Mouse (Mus musculus) myocyte (in vitro differentiated cells): ENCODE data around the gene Tas2r102. TPM values are rescaled to one million over a fixed set of nuclear protein-coding genes. Genes with fewer than 3 reads are reported as not detected.

ENCODE experiments used
- H3K27me3 ChIP-seq: one replicate; pipeline ENCODE4 v1.6.1; 2011; ENCODE audit not compliant: control insufficient read depth, insufficient read depth, insufficient read length
- H3K36me3 ChIP-seq: one replicate; pipeline ENCODE4 v1.6.1; 2011; ENCODE audit not compliant: control insufficient read depth, insufficient read depth
- H3K4me2 ChIP-seq: one replicate; pipeline ENCODE4 v1.6.1; 2011; ENCODE audit warnings: low read depth, control low read depth
- H3K4me3 ChIP-seq: one replicate; pipeline ENCODE4 v1.5.1; 2011; ENCODE audit warnings: mild to moderate bottlenecking, control low read depth, moderate library complexity
- H3K79me2 ChIP-seq: one replicate; pipeline ENCODE4 v1.6.1; 2011; ENCODE audit not compliant: control insufficient read depth, insufficient read depth
- H3ac ChIP-seq: one replicate; pipeline ENCODE4 v1.6.1; 2011; ENCODE audit not compliant: control insufficient read depth, insufficient read length
- CEBPB ChIP-seq: IDR thresholded peaks from 2 replicates; pipeline ENCODE4 v1.6.1; 2011; ENCODE audit warnings: mild to moderate bottlenecking, moderate library complexity; ENCODE audit not compliant: poor library complexity, insufficient read depth, severe bottlenecking
- E2F4 ChIP-seq: IDR thresholded peaks from one replicate; pipeline ENCODE4 v1.6.1; 2011; ENCODE audit warnings: mild to moderate bottlenecking, control low read depth, moderate library complexity; ENCODE audit not compliant: insufficient read depth
- MAX ChIP-seq: IDR thresholded peaks from one replicate; pipeline ENCODE4 v1.6.1; 2011; ENCODE audit warnings: low read depth, mild to moderate bottlenecking, control low read depth
- MYOD1 ChIP-seq, 3 experiments: IDR thresholded peaks; one replicate each; pipeline ENCODE4 v1.6.1; 2011; ENCODE audit warnings: control low read depth in 2 of 3, low read depth in 2 of 3, mild to moderate bottlenecking in 2 of 3, moderate library complexity in 1 of 3; ENCODE audit not compliant: insufficient read length in 2 of 3, control insufficient read depth in 1 of 3
- MYOG ChIP-seq, 3 experiments: IDR thresholded peaks; one replicate each; pipeline ENCODE4 v1.6.1; 2011; ENCODE audit warnings: control low read depth in 2 of 3, low read depth in 2 of 3, mild to moderate bottlenecking in 2 of 3; ENCODE audit not compliant: insufficient read length in 2 of 3, control insufficient read depth in 1 of 3, insufficient read depth in 1 of 3
- POLR2A ChIP-seq: IDR thresholded peaks from one replicate; pipeline ENCODE4 v1.6.1; 2011; ENCODE audit warnings: low read depth, mild to moderate bottlenecking, control low read depth, moderate library complexity; ENCODE audit not compliant: insufficient read length
- POLR2AphosphoS2 ChIP-seq: IDR thresholded peaks from one replicate; pipeline ENCODE4 v1.6.1; 2011; ENCODE audit warnings: low read depth, control low read depth; ENCODE audit not compliant: insufficient read length
- REST ChIP-seq: IDR thresholded peaks from one replicate; pipeline ENCODE4 v1.6.1; 2011; ENCODE audit warnings: mild to moderate bottlenecking, control low read depth, moderate library complexity; ENCODE audit not compliant: insufficient read depth, insufficient read length
- SRF ChIP-seq: IDR thresholded peaks from one replicate; pipeline ENCODE4 v1.6.1; 2011; ENCODE audit warnings: low read depth; ENCODE audit not compliant: control insufficient read depth, insufficient read length
- TCF12 ChIP-seq: IDR thresholded peaks from one replicate; pipeline ENCODE4 v1.6.1; 2011; ENCODE audit warnings: mild to moderate bottlenecking, control low read depth; ENCODE audit not compliant: poor library complexity, insufficient read depth, severe bottlenecking
- TCF3 ChIP-seq: IDR thresholded peaks from one replicate; pipeline ENCODE4 v1.6.1; 2011; ENCODE audit warnings: low read depth, control low read depth; ENCODE audit not compliant: insufficient read length
- USF1 ChIP-seq: IDR thresholded peaks from one replicate; pipeline ENCODE4 v1.6.1; 2011; ENCODE audit warnings: low read depth, mild to moderate bottlenecking, control low read depth, moderate library complexity
- polyA plus RNA-seq: library from polyadenylated mRNA; unstranded; fragments of >200 nt; fragmentation: generic; extraction: Trizol; gene quantifications from one replicate; pipeline ENCODE4 v1.2.1, GENCODE M21; 2012; ENCODE audit warnings: missing spikeins

Gene Tas2r102
- not detected for polyA plus RNA-seq

GRCm38 (mm10) chr6:132761831-132762230, at the start of gene Tas2r102:
Gene Tas2r102 (plus strand): TSS chr6:132762131.
- no peaks in the 10 kb centered on the region for H3K79me2 ChIP-seq
- TF ChIP-seq TCF3 (no peak), MYOG (IDR thresholded peaks at IDR 0.05; ENCODE audit: control insufficient read depth in 1 of 3, insufficient read depth in 1 of 3, insufficient read length in 2 of 3, low read depth in 2 of 3) (no peak), MYOD1 (IDR thresholded peaks at IDR 0.05; ENCODE audit: control insufficient read depth in 1 of 3, insufficient read length in 2 of 3, low read depth in 2 of 3) (no peak), POLR2AphosphoS2 (no peak), SRF (no peak), USF1 (no peak), CEBPB (no peak), REST (no peak), E2F4 (no peak), MAX (no peak), POLR2A (no peak)
- no peak within 1 kb of the TSS for H3K4me2 ChIP-seq
- no peak within 1 kb of the TSS for H3ac ChIP-seq
- H3K27me3 ChIP-seq: no peaks in the 10 kb centered on the region
- H3K4me3 ChIP-seq: no peak within 1 kb of the TSS
- H3K36me3 ChIP-seq: no peaks in the 10 kb centered on the region

- no peak within 1 kb of the TSS for H3K4me3 ChIP-seq
- H3K36me3 ChIP-seq: no peaks in the 10 kb centered on the region
- H3ac ChIP-seq: no peak within 1 kb of the TSS
- no peak within 1 kb of the TSS for H3K4me2 ChIP-seq
- H3K27me3 ChIP-seq: no peaks in the 10 kb centered on the region
- TF ChIP-seq USF1 (no peak), POLR2AphosphoS2 (no peak), TCF3 (no peak)
- no peaks in the 10 kb centered on the region for H3K79me2 ChIP-seq
These were observed 24.0 kb upstream of the Tas2r102 start, which contains the start of gene Tas2r115 for GRCm38 (mm10) chr6:132737935-132738334. Gene Tas2r115 (minus strand): TSS chr6:132738035.

GRCm38 (mm10) chr6:132750206-132750605, 11.7 kb upstream of the Tas2r102 start:
- Histone ChIP-seq H3K36me3 (no peaks in the 10 kb centered on the region), H3K4me3 (no peak overlapping the region), H3ac (no peak overlapping the region), H3K4me2 (no peak overlapping the region), H3K27me3 (no peaks in the 10 kb centered on the region), H3K79me2 (no peaks in the 10 kb centered on the region)
- TF ChIP-seq E2F4: no peak
- no peak for TF ChIP-seq MAX
- no peak for TF ChIP-seq MYOD1 (IDR thresholded peaks at IDR 0.05; ENCODE audit: control insufficient read depth in 1 of 3, insufficient read length in 2 of 3, low read depth in 2 of 3)
- TF ChIP-seq MYOG (IDR thresholded peaks at IDR 0.05; ENCODE audit: control insufficient read depth in 1 of 3, insufficient read depth in 1 of 3, insufficient read length in 2 of 3, low read depth in 2 of 3): no peak
- TF ChIP-seq TCF12: no peak
- TF ChIP-seq USF1: no peak
- no peak for TF ChIP-seq SRF
- no peak for TF ChIP-seq TCF3
- no peak for TF ChIP-seq POLR2AphosphoS2
- TF ChIP-seq REST: no peak
- no peak for TF ChIP-seq POLR2A

GRCm38 (mm10) chr6:132754430-132754829, 7.5 kb upstream of the Tas2r102 start, which contains the start of gene Tas2r124:
Gene Tas2r124 (plus strand): TSS chr6:132754730.
- H3K4me2 ChIP-seq: no peak within 1 kb of the TSS
- H3K27me3 ChIP-seq: no peaks in the 10 kb centered on the region
- H3K4me3 ChIP-seq: no peak within 1 kb of the TSS
- H3ac ChIP-seq: no peak within 1 kb of the TSS
- TF ChIP-seq SRF (no peak), MYOG (IDR thresholded peaks at IDR 0.05; ENCODE audit: control insufficient read depth in 1 of 3, insufficient read depth in 1 of 3, insufficient read length in 2 of 3, low read depth in 2 of 3) (no peak), TCF3 (no peak), USF1 (no peak), POLR2AphosphoS2 (no peak), POLR2A (no peak), MYOD1 (IDR thresholded peaks at IDR 0.05; ENCODE audit: control insufficient read depth in 1 of 3, insufficient read length in 2 of 3, low read depth in 2 of 3) (no peak), E2F4 (no peak), TCF12 (no peak), MAX (no peak), REST (no peak), CEBPB (no peak)
- no peaks in the 10 kb centered on the region for H3K36me3 ChIP-seq
- no peaks in the 10 kb centered on the region for H3K79me2 ChIP-seq

DNA sequence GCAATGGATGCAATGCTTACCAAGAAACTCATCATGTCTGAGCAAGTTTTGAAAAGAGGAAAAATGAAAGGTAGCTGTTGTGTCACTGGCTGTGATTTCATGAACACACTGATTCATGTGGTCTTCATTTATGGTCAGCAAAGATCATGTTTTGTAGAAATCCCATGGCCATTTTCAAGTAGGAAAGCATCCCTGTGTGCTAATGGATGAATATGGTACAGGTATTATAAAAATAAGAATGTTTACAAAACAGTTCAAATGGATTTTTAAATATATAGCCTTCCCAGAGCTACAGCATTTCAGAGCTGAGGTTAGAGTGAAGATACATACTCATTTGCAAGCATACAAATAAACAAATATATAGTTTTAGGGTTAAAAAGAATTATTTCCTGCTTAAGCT, 16.1 kb downstream of the Tas2r102 start, which contains the start of gene Tas2r136:
TSS of gene Tas2r136 (minus strand) at position 101 of the 400 bp plus-strand sequence.
- H3K27me3 ChIP-seq: no peaks in the 10 kb centered on the region
- TF ChIP-seq MYOG (IDR thresholded peaks at IDR 0.05; ENCODE audit: control insufficient read depth in 1 of 3, insufficient read depth in 1 of 3, insufficient read length in 2 of 3, low read depth in 2 of 3) (no peak), TCF3 (no peak), TCF12 (no peak), MYOD1 (IDR thresholded peaks at IDR 0.05; ENCODE audit: control insufficient read depth in 1 of 3, insufficient read length in 2 of 3, low read depth in 2 of 3) (no peak), E2F4 (no peak), CEBPB (no peak), POLR2AphosphoS2 (no peak), USF1 (no peak), SRF (no peak), MAX (no peak), REST (no peak), POLR2A (no peak)
- H3K79me2 ChIP-seq: no peaks in the 10 kb centered on the region
- no peaks in the 10 kb centered on the region for H3K36me3 ChIP-seq
- H3K4me2 ChIP-seq: no peak within 1 kb of the TSS
- no peak within 1 kb of the TSS for H3K4me3 ChIP-seq
- H3ac ChIP-seq: no peak within 1 kb of the TSS
